Mouse (Mus musculus) spleen, postnatal 14 days (tissue): ENCODE data around the gene Arhgef9.

ENCODE experiments used
- DNase-seq, 2 experiments: peaks; one replicate each; pipeline ENCODE4 v3.0.0; 2021 to 2022; ENCODE audit warnings: low spot score in 2 of 2

Gene Arhgef9

GRCm38 (mm10) chrX:95196104-95196919, at the start of gene Arhgef9:
Gene Arhgef9, minus strand, starts transcription at chrX:95196856.
- DNase-seq = no peak

GRCm38 (mm10) chrX:95238896-95239295, 42.2 kb upstream of the Arhgef9 start:
- no peak for DNase-seq

- no peak for DNase-seq
These were observed 1.1 kb downstream of the Arhgef9 start for GRCm38 (mm10) chrX:95195363-95196103.

- no peak for DNase-seq
These were observed 20.7 kb downstream of the Arhgef9 start for GRCm38 (mm10) chrX:95175978-95176377.

GRCm38 (mm10) chrX:95166317-95166716, 30.3 kb downstream of the Arhgef9 start:
- DNase-seq = peak; percentile 12 to 35

GRCm38 (mm10) chrX:95165671-95166127, 31.0 kb downstream of the Arhgef9 start:
- no peak for DNase-seq

GRCm38 (mm10) chrX:95164140-95164539, 32.5 kb downstream of the Arhgef9 start:
- no peak for DNase-seq

- DNase-seq = no peak
These were observed 33.2 kb downstream of the Arhgef9 start for GRCm38 (mm10) chrX:95163452-95163851.

GRCm38 (mm10) chrX:95156833-95157386, 39.7 kb downstream of the Arhgef9 start:
- DNase-seq = no peak

- no peak for DNase-seq
These were observed 58.0 kb downstream of the Arhgef9 start for GRCm38 (mm10) chrX:95138636-95139035.

GRCm38 (mm10) chrX:95133502-95133901, 63.2 kb downstream of the Arhgef9 start:
- no peak for DNase-seq

GRCm38 (mm10) chrX:95132996-95133395, 63.7 kb downstream of the Arhgef9 start:
- DNase-seq = no peak

GRCm38 (mm10) chrX:95131783-95132182, 64.9 kb downstream of the Arhgef9 start:
- DNase-seq = no peak

GRCm38 (mm10) chrX:95123462-95123861, 73.2 kb downstream of the Arhgef9 start:
- no peak for DNase-seq

- DNase-seq = no peak
These were observed 92.3 kb downstream of the Arhgef9 start for GRCm38 (mm10) chrX:95104361-95104760.

- no peak for DNase-seq
These were observed 109.0 kb downstream of the Arhgef9 start for GRCm38 (mm10) chrX:95087674-95088073.

GRCm38 (mm10) chrX:95077013-95077699, 119.5 kb downstream of the Arhgef9 start:
- DNase-seq = no peak

GRCm38 (mm10) chrX:95027907-95028306, 168.7 kb downstream of the Arhgef9 start:
- no peak for DNase-seq

GRCm38 (mm10) chrX:95026361-95026892, 170.2 kb downstream of the Arhgef9 start, which contains the start of gene Spin4:
Gene Spin4, minus strand, starts transcription at chrX:95026682.
- no peak for DNase-seq

GRCm38 (mm10) chrX:95025779-95026360, 170.8 kb downstream of the Arhgef9 start:
- no peak for DNase-seq

GRCm38 (mm10) chrX:95012033-95012432, 184.6 kb downstream of the Arhgef9 start:
- DNase-seq = no peak
